Mouse (Mus musculus) G1E (cell line): ENCODE results near the gene Runx2. TPM values are rescaled to one million over a fixed set of nuclear protein-coding genes. Genes with fewer than 3 reads are reported as not detected.

Experiments
- ATAC-seq: 2 replicates; pipeline ENCODE4 v1.8.0; 2016; ENCODE audit warnings: mild to moderate bottlenecking; ENCODE audit not compliant: insufficient number of reproducible peaks, poor library complexity, low FRiP score, severe bottlenecking; ENCODE audit errors: extremely low read depth
- DNase-seq: peaks from one replicate; pipeline ENCODE4 v3.0.0; 2012; ENCODE audit warnings: low spot score
- H3K27me3 ChIP-seq: 2 replicates; pipeline ENCODE4 v1.6.1; 2012; ENCODE audit warnings: mild to moderate bottlenecking, low read length, inconsistent platforms; ENCODE audit not compliant: insufficient read depth
- H3K36me3 ChIP-seq: replicated peaks from 2 replicates; pipeline ENCODE3; 2012; ENCODE audit warnings: mild to moderate bottlenecking, inconsistent platforms
- H3K4me1 ChIP-seq: 2 replicates; pipeline ENCODE4 v1.6.1; 2012; ENCODE audit warnings: low read depth, low read length, inconsistent platforms, mixed read lengths; ENCODE audit not compliant: insufficient read depth
- H3K4me3 ChIP-seq: 2 replicates; pipeline ENCODE4 v1.5.1; 2012; ENCODE audit warnings: low read depth, mild to moderate bottlenecking, inconsistent platforms, low read length, moderate library complexity, mixed read lengths
- H3K9me3 ChIP-seq: replicated peaks from 2 replicates; pipeline ENCODE4 v1.6.1; 2012; ENCODE audit warnings: inconsistent platforms
- CTCF ChIP-seq: IDR thresholded peaks from 2 replicates; pipeline ENCODE4 v1.5.1; 2012; ENCODE audit warnings: low read depth, low read length, inconsistent platforms, mixed read lengths
- GATA1 ChIP-seq: IDR thresholded peaks from 2 replicates; pipeline ENCODE4 v1.6.1; 2012; ENCODE audit warnings: borderline replicate concordance, low read length, inconsistent platforms, mixed read lengths
- GATA2 ChIP-seq: IDR thresholded peaks from 2 replicates; pipeline ENCODE4 v1.6.1; 2012; ENCODE audit warnings: low read depth, low read length, inconsistent platforms, borderline replicate concordance
- POLR2AphosphoS5 ChIP-seq: IDR thresholded peaks from 2 replicates; pipeline ENCODE4 v1.6.1; 2012; ENCODE audit warnings: low read depth, low read length, inconsistent platforms; ENCODE audit not compliant: insufficient replicate concordance
- TAL1 ChIP-seq: conservative IDR thresholded peaks from 2 replicates; pipeline ENCODE4 v1.6.1; 2012; ENCODE audit warnings: low read depth, low read length, inconsistent platforms, mixed read lengths
- polyA plus RNA-seq: library from polyadenylated mRNA; stranded (reverse); fragments of >175 nt; gene quantifications from 2 replicates; pipeline ENCODE4 v1.2.3, GENCODE M21; 2012
- total RNA-seq, 2 experiments: library from RNA; stranded (forward) in 1 of 2; stranded (reverse) in 1 of 2; fragments of 200-1000 nt in 1 of 2; fragments of >200 nt in 1 of 2; fragmentation: Nextera tagmentation in 1 of 2; gene quantifications; 2 replicates each; pipeline ENCODE4 v1.2.3; 2014 to 2017

Gene Runx2
- total and polyA plus RNA-seq, 3 experiments: 0.05 to 2.0 (median 0.05) TPM

DNA sequence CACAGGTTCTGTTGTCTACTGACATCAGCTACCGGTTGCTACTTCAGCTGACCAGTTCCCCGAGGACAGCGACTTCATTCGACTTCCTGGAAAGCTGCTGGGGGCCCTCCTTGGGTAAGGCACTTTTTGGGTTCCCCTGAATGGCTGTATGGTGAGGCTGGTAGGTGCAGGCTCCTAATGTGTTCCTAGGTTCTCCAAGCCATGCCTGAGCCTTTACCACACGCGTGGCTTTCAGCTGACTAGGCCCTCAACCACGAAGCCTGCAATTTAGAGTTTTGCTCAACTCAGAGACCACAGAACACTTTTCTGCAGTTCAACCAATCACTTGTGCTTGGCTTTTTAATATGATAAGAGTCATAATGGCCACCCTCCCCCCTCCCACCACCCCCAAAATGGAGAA lies 208.4 kb downstream of the Runx2 start:
- peaks cover 44% of the 10 kb centered on the region for H3K9me3 ChIP-seq
- H3K4me1 ChIP-seq: no peaks in the 10 kb centered on the region
- DNase-seq: no peak
- TF ChIP-seq TAL1: no peak
- no peak for TF ChIP-seq GATA1
- TF ChIP-seq POLR2AphosphoS5: no peak
- no peak for TF ChIP-seq CTCF
- no peak for TF ChIP-seq GATA2
- H3K36me3 ChIP-seq: no peaks in the 10 kb centered on the region
- no peaks in the 10 kb centered on the region for H3K27me3 ChIP-seq
- no peak overlapping the region for H3K4me3 ChIP-seq
- no peak for ATAC-seq

DNA sequence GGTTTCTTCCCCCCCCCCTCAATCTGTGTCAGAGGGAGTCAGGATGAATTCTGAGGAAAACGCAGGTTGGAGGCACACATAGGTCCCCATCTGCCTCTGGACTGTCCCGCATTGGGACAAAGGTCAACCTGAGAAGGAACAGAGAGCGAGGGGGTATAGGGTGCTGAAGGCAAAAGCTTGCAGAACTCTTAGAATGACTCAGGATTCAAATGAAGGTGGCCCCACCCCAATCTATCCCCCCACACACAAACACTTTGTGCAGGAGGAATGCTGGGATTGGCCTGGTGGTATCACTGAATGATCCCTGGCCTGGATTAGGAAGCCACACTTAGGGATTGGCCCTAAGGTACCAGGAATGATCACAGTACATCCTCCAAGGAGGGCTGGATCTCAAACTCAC lies 208.8 kb downstream of the Runx2 start:
- Histone ChIP-seq H3K4me1 (no peaks in the 10 kb centered on the region), H3K9me3 (peaks cover 49% of the 10 kb centered on the region), H3K36me3 (no peaks in the 10 kb centered on the region), H3K27me3 (no peaks in the 10 kb centered on the region), H3K4me3 (no peak overlapping the region)
- TF ChIP-seq TAL1 (no peak), CTCF (no peak), GATA1 (no peak), GATA2 (no peak), POLR2AphosphoS5 (no peak)
- ATAC-seq: no peak
- no peak for DNase-seq

DNA sequence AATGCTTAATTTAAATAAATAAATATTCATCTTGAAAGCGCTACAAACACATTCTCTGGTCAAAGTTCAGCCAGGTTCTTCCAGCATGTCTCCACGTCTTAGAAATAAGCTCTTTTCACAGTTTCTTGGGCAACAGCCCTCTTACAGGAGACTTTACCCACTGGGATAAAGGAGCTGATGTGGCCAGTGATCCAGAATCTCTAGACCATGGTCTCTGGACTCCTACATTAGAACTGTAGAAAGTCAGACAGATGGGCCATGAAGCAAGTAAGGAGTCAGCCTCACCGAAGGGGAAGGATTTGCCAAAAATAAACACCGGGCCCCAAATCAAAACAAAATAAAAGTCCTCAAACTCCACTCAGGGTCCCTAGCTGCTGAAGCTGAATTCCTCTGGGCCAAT lies 211.4 kb downstream of the Runx2 start:
- no peaks in the 10 kb centered on the region for H3K4me1 ChIP-seq
- H3K4me3 ChIP-seq: no peak overlapping the region
- H3K27me3 ChIP-seq: no peaks in the 10 kb centered on the region
- no peak for ATAC-seq
- H3K36me3 ChIP-seq: no peaks in the 10 kb centered on the region
- TF ChIP-seq POLR2AphosphoS5: no peak
- no peak for TF ChIP-seq CTCF
- TF ChIP-seq GATA2: no peak
- TF ChIP-seq GATA1: no peak
- no peak for TF ChIP-seq TAL1
- no peak for DNase-seq
- peaks cover 46% of the 10 kb centered on the region for H3K9me3 ChIP-seq

DNA sequence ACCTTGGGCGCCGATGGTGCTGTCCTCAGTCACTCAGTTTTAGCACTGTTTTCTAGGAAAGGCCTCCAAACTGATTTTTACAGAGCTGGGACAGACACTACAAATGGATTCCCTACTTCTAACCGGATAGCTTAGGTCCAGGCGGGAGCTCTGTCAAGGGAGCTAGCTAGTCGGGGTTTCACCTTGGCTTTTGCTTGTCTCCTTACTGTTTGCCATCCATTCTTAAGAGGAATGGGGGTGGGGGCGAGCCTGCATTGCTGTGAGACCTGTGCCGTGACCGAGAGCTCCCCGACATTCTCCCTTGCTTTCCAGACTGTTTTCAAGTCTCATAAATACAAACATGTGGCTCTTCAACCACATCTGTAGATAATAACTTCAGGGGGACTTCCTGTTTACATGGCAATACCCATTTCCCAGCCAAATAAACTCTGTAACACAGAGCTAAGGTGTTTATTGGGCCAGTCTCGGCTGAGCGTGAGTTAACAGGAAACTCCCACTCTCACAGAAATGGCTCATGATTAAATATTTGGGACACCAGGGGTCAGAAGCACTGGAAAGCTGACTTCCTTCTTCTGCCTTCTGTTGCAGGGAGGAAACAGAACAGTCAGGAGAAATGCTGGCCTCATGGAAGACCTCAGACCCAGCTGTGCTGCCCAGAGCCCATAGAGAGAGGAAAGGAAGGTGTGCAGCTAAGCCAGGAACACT lies 213.1 kb downstream of the Runx2 start:
- TF ChIP-seq POLR2AphosphoS5 (no peak), TAL1 (no peak), CTCF (no peak), GATA1 (no peak), GATA2 (no peak)
- DNase-seq (no peak), ATAC-seq (no peak)
- Histone ChIP-seq H3K4me1 (no peaks in the 10 kb centered on the region), H3K4me3 (no peak overlapping the region), H3K27me3 (no peaks in the 10 kb centered on the region), H3K9me3 (peaks cover 42% of the 10 kb centered on the region), H3K36me3 (no peaks in the 10 kb centered on the region)

DNA sequence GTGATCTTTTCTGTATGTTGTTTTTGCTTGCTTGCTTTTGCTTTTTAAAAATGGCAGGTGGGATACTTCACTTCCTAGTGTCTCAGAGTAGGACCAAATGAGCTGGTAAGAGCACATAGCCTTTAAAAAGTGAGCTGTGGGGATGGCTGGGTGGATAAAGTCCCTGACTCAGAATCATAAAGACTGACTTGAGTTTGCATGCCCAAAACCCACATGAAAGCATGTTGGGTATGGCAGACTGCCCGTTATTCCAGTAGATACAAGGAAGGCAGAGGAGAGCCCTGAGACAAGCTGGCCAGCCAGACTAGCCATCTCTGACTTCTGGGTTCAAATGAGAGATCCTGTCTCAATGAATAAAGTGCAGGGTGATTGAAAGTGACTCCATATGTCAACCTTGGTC lies 214.7 kb downstream of the Runx2 start:
- no peak for DNase-seq
- Histone ChIP-seq H3K9me3 (peaks cover 40% of the 10 kb centered on the region), H3K27me3 (no peaks in the 10 kb centered on the region), H3K4me3 (no peak overlapping the region), H3K36me3 (no peaks in the 10 kb centered on the region), H3K4me1 (no peaks in the 10 kb centered on the region)
- no peak for TF ChIP-seq POLR2AphosphoS5
- no peak for TF ChIP-seq CTCF
- no peak for TF ChIP-seq GATA2
- TF ChIP-seq GATA1: no peak
- no peak for TF ChIP-seq TAL1
- no peak for ATAC-seq

DNA sequence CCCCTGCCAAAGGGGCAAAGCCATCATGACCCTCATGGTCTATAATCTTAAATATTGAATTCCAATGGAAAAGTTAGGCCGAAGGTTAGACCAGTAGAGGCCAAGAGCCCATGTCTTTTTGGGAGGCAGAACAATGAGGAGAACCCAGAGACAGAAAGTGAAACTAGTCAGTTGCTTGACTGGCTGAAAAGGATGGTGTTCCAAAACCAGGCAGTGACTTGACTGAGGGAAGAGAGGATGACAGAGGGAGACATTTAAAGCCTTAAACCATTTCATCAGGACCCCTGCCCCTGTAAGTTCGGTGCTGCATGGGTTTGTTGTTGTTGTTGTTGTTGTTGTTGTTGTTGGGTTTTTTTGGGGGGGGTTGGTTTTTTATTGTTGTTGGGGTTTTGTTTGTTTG lies 215.5 kb downstream of the Runx2 start:
- TF ChIP-seq GATA2 (no peak), POLR2AphosphoS5 (no peak), CTCF (no peak), GATA1 (no peak), TAL1 (no peak)
- H3K36me3 ChIP-seq: no peaks in the 10 kb centered on the region
- no peaks in the 10 kb centered on the region for H3K4me1 ChIP-seq
- DNase-seq (no peak), ATAC-seq (no peak)
- no peaks in the 10 kb centered on the region for H3K27me3 ChIP-seq
- H3K9me3 ChIP-seq: peaks cover 45% of the 10 kb centered on the region
- no peak overlapping the region for H3K4me3 ChIP-seq

DNA sequence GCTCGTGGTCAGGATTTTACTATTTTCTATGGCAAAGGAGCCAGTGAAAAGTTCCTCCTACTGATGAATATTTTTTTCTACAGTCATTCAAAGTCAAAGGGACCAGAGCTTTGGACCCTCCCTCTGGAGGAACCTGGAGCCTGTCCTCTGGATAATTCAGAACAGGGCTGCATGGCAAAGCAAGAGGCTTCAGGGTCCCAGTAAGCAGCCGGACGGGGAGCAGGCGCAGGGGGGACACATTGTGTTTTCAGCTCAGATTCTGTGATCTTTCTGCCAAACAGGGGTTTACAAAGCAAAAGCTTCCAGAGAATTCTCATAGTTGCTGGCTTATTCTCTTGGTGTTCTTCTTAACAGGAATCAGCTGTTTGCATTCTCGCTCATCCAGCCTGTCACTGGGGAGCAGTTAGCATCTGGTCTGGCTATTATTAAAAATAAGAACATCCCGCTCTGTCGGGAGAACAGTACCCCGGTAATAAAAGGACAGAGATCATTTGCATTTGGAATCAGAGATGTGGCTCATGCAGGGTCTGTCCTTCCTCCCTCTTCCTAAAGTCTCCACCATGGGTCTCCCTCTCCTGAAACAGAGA lies 216.6 kb downstream of the Runx2 start:
- Histone ChIP-seq H3K4me1 (no peaks in the 10 kb centered on the region), H3K9me3 (peaks cover 51% of the 10 kb centered on the region), H3K4me3 (no peak overlapping the region), H3K36me3 (no peaks in the 10 kb centered on the region), H3K27me3 (no peaks in the 10 kb centered on the region)
- TF ChIP-seq TAL1 (no peak), POLR2AphosphoS5 (no peak), GATA2 (no peak), CTCF (no peak), GATA1 (no peak)
- DNase-seq (no peak), ATAC-seq (no peak)
